Mouse (Mus musculus): ENCODE results near the gene Rhox2a.
"Not testable (repeated sequence)": the region's sequence is repeated elsewhere in the genome, so short reads cannot be mapped to it uniquely, and the experiment has no call there.

The Rhox2a gene

GRCm38 (mm10) chrX:37244676-37245075, at the start of gene Rhox2a:
Gene Rhox2a, plus strand, starts transcription at chrX:37244976.
- not testable (repeated sequence) for DNase-seq

- DNase-seq, result no peak
These were observed 46.1 kb upstream of the Rhox2a start for GRCm38 (mm10) chrX:37198676-37199075.

- DNase-seq, result no peak
These were observed 33.8 kb upstream of the Rhox2a start, which contains the start of gene Gm9 for GRCm38 (mm10) chrX:37210941-37211340. Gene Gm9, minus strand, starts transcription at chrX:37211041.

- DNase-seq, result not testable (repeated sequence)
These were observed 22.6 kb upstream of the Rhox2a start, which contains the start of gene Rhox1 for GRCm38 (mm10) chrX:37222158-37222557. Gene Rhox1, minus strand, starts transcription at chrX:37222258.

GRCm38 (mm10) chrX:37249619-37250018, 4.8 kb downstream of the Rhox2a start, which contains the start of gene Rhox3a:
Gene Rhox3a, plus strand, starts transcription at chrX:37249919.
- not testable (repeated sequence) for DNase-seq

GRCm38 (mm10) chrX:37265038-37265437, 20.3 kb downstream of the Rhox2a start, which contains the start of gene Rhox4a:
Gene Rhox4a, plus strand, starts transcription at chrX:37265338.
- not testable (repeated sequence) for DNase-seq

Data from cerebellum, adult 9-11 months (tissue).